Mouse (Mus musculus) midbrain, postnatal 0 days (tissue): Measurements from ENCODE around the gene Rasgrp2. TPM values are rescaled to one million over a fixed set of nuclear protein-coding genes. Genes with fewer than 3 reads are reported as not detected.

Experiments
- ATAC-seq: fragments of 200-750 bp; cut with Nextera tagmentation; 2 replicates; pipeline ENCODE4 v1.8.0; 2017; ENCODE audit warnings: moderate number of reproducible peaks, mild to moderate bottlenecking, moderate TSS enrichment, moderate library complexity; ENCODE audit not compliant: low FRiP score
- DNase-seq: peaks from one replicate; pipeline ENCODE4 v3.0.0-alpha.2; 2015; ENCODE audit warnings: low spot score
- H3K27ac ChIP-seq: fragments of 300-500 bp; sonication (generic); 2 replicates; pipeline ENCODE4 v1.5.1; 2014; ENCODE audit warnings: low read depth, mild to moderate bottlenecking, low read length, mixed read lengths
- H3K27me3 ChIP-seq: fragments of 300-500 bp; sonication (generic); 2 replicates; pipeline ENCODE4 v1.6.1; 2014; ENCODE audit warnings: low read length, control low read depth, mixed read lengths; ENCODE audit not compliant: insufficient read depth
- H3K36me3 ChIP-seq: fragments of 300-500 bp; sonication (generic); 2 replicates; pipeline ENCODE4 v1.6.1; 2014; ENCODE audit warnings: low read length, control low read depth, mixed read lengths; ENCODE audit not compliant: insufficient read depth
- H3K4me1 ChIP-seq: fragments of 300-500 bp; sonication (generic); 2 replicates; pipeline ENCODE4 v1.6.1; 2014; ENCODE audit warnings: mild to moderate bottlenecking, control low read depth, antibody characterized with exemption, low read length, mixed read lengths; ENCODE audit not compliant: insufficient read depth
- H3K4me2 ChIP-seq: fragments of 300-500 bp; sonication (generic); 2 replicates; pipeline ENCODE4 v1.6.1; 2014; ENCODE audit warnings: low read depth, mild to moderate bottlenecking, low read length, mixed read lengths; ENCODE audit not compliant: poor library complexity, severe bottlenecking
- H3K4me3 ChIP-seq: fragments of 300-500 bp; sonication (generic); 2 replicates; pipeline ENCODE4 v1.5.1; 2014; ENCODE audit warnings: low read depth, mild to moderate bottlenecking, low read length, moderate library complexity
- H3K9ac ChIP-seq: fragments of 300-500 bp; sonication (generic); replicated peaks from 2 replicates; pipeline ENCODE4 v1.6.1; 2014; ENCODE audit warnings: mild to moderate bottlenecking, low read length, moderate library complexity, mixed read lengths; ENCODE audit not compliant: poor library complexity, severe bottlenecking
- H3K9me3 ChIP-seq: fragments of 300-500 bp; sonication (generic); 2 replicates; pipeline ENCODE4 v1.6.1; 2016; ENCODE audit warnings: low read length, control low read depth
- CTCF ChIP-seq: IDR thresholded peaks from 2 replicates; pipeline ENCODE4 v1.5.1; 2016; ENCODE audit warnings: antibody characterized with exemption, mild to moderate bottlenecking
- WGBS: fragments of 180-500 bp; shearing (Covaris S2); extraction: QIAGEN DNeasy Blood & Tissue Kit; methylation state at CpG from one replicate; pipeline ENCODE4 v1.1.7; 2014; 5-methylcytosine and 5-hydroxymethylcytosine counted together
- polyA plus RNA-seq: library from polyadenylated mRNA; unstranded; fragments of >200 nt; fragmentation: Nextera tagmentation; extraction: Ambion mirVana; gene quantifications from 2 replicates; pipeline ENCODE4 v1.2.1, GENCODE M21; 2015
- total RNA-seq: library from RNA; depleted of rRNA; stranded (reverse); fragments of >200 nt; gene quantifications from 2 replicates; pipeline ENCODE4 v1.2.3, GENCODE M21; 2014

Rasgrp2 gene
- total and polyA plus RNA-seq, 2 experiments from 2014 or later, result 232 to 291 TPM

GRCm38 (mm10) chr19:6418984-6419692 is 20.0 kb downstream of the Rasgrp2 start:
- Histone ChIP-seq H3K27ac (peak overlapping the region; percentile 93), H3K9me3 (no peaks in the 10 kb centered on the region), H3K4me3 (peak overlapping the region; percentile 61), H3K36me3 (0 out of 2 replicates have a peak, but pooled peaks cover 1% of the 10 kb centered on the region), H3K4me2 (peak overlapping the region; percentile 91), H3K9ac (peak overlapping the region; percentile 88), H3K27me3 (no peaks in the 10 kb centered on the region), H3K4me1 (peaks cover 48% of the 10 kb centered on the region)
- DNase-seq (no peak), ATAC-seq (peak; percentile 36; the same call in 1 of the 2 replicates)
- TF ChIP-seq CTCF, result no peak
- WGBS, result 2% methylated on average over 14 of the region's 23 CpGs

GRCm38 (mm10) chr19:6419805-6420310 is 20.7 kb downstream of the Rasgrp2 start:
- H3K36me3 ChIP-seq, result no peaks in the 10 kb centered on the region
- no peak for DNase-seq
- no peaks in the 10 kb centered on the region for H3K9me3 ChIP-seq
- 29% methylated on average over 9 of the region's 9 CpGs for WGBS
- no peak for ATAC-seq
- H3K9ac ChIP-seq, result peak overlapping the region; percentile 88
- peaks cover 52% of the 10 kb centered on the region for H3K4me1 ChIP-seq
- peak overlapping the region; percentile 61 for H3K4me3 ChIP-seq
- H3K4me2 ChIP-seq, result peak overlapping the region; percentile 91
- H3K27ac ChIP-seq, result peak overlapping the region; percentile 93
- H3K27me3 ChIP-seq, result no peaks in the 10 kb centered on the region
- TF ChIP-seq CTCF, result 0 out of 2 replicates have a peak, but pooled peaks have one; percentile 11

GRCm38 (mm10) chr19:6420481-6421210 is 21.5 kb downstream of the Rasgrp2 start:
- no peaks in the 10 kb centered on the region for H3K27me3 ChIP-seq
- DNase-seq, result no peak
- WGBS, result 53% methylated on average over 18 of the region's 19 CpGs

GRCm38 (mm10) chr19:6421211-6421590 is 22.1 kb downstream of the Rasgrp2 start:
- no peak overlapping the region for H3K27ac ChIP-seq
- peak overlapping the region; percentile 88 for H3K9ac ChIP-seq
- H3K36me3 ChIP-seq, result no peaks in the 10 kb centered on the region
- ATAC-seq (no peak), DNase-seq (no peak)
- H3K4me2 ChIP-seq, result peak overlapping the region; percentile 91
- peaks cover 46% of the 10 kb centered on the region for H3K4me1 ChIP-seq
- H3K4me3 ChIP-seq, result peak overlapping the region; percentile 61
- H3K9me3 ChIP-seq, result no peaks in the 10 kb centered on the region
- no peaks in the 10 kb centered on the region for H3K27me3 ChIP-seq
- WGBS, result 63% methylated on average over 9 of the region's 9 CpGs
- no peak for TF ChIP-seq CTCF

More at GRCm38 (mm10) chr19:6420481-6421210, 21.5 kb downstream of the Rasgrp2 start:
- peak overlapping the region; percentile 88 for H3K9ac ChIP-seq
- no peaks in the 10 kb centered on the region for H3K36me3 ChIP-seq
- H3K9me3 ChIP-seq, result no peaks in the 10 kb centered on the region
- peak overlapping the region; percentile 91 for H3K4me2 ChIP-seq
- peaks cover 52% of the 10 kb centered on the region for H3K4me1 ChIP-seq
- no peak for ATAC-seq
- 0 out of 2 replicates have a peak overlapping the region, but pooled peaks have one; percentile 93 for H3K27ac ChIP-seq
- TF ChIP-seq CTCF, result no peak
- H3K4me3 ChIP-seq, result peak overlapping the region; percentile 61

- no peaks in the 10 kb centered on the region for H3K36me3 ChIP-seq
Measured at GRCm38 (mm10) chr19:6422014-6422413, 22.9 kb downstream of the Rasgrp2 start.

More at GRCm38 (mm10) chr19:6422014-6422413, 22.9 kb downstream of the Rasgrp2 start:
- H3K4me2 ChIP-seq, result peak overlapping the region; percentile 91; the same call in 1 of the 2 replicates
- no peak overlapping the region for H3K27ac ChIP-seq
- no peak for TF ChIP-seq CTCF
- WGBS, result 64% methylated on average over 7 of the region's 7 CpGs
- H3K4me1 ChIP-seq, result peaks cover 42% of the 10 kb centered on the region
- no peak for ATAC-seq
- no peak overlapping the region for H3K9ac ChIP-seq
- no peak overlapping the region for H3K4me3 ChIP-seq
- no peak for DNase-seq
- H3K9me3 ChIP-seq, result no peaks in the 10 kb centered on the region
- no peaks in the 10 kb centered on the region for H3K27me3 ChIP-seq
